Mouse (Mus musculus) CH12.LX (cell line): ENCODE measurements around the gene Erc1. TPM values are rescaled to one million over a fixed set of nuclear protein-coding genes. Genes with fewer than 3 reads are reported as not detected.

Experiments
- DNase-seq: peaks from one replicate; pipeline ENCODE4 v3.0.0-alpha.2; 2013; ENCODE audit errors: extremely low read depth
- H3K27ac ChIP-seq: 2 replicates; pipeline ENCODE4 v1.5.1; 2012; ENCODE audit warnings: low read depth, mild to moderate bottlenecking, control low read depth, moderate library complexity; ENCODE audit not compliant: insufficient read depth
- H3K27me3 ChIP-seq: replicated peaks from 2 replicates; pipeline ENCODE3; 2012; ENCODE audit warnings: inconsistent platforms
- H3K36me3 ChIP-seq, 2 experiments: replicated peaks in 1 of 2; 2 replicates each; pipeline versions ENCODE3 to v1.6.1; 2012; ENCODE audit warnings: inconsistent platforms in 1 of 2, low read length in 1 of 2, mild to moderate bottlenecking in 1 of 2, mixed read lengths in 1 of 2, moderate library complexity in 1 of 2; ENCODE audit not compliant: control insufficient read depth in 1 of 2, insufficient read depth in 1 of 2
- H3K4me1 ChIP-seq, 2 experiments: 2 replicates each; pipeline ENCODE4 v1.6.1; 2012; ENCODE audit warnings: inconsistent platforms in 1 of 2, moderate library complexity in 1 of 2; ENCODE audit not compliant: insufficient read depth in 2 of 2, control insufficient read depth in 1 of 2
- H3K4me2 ChIP-seq: 2 replicates; pipeline ENCODE4 v1.6.1; 2012; ENCODE audit warnings: low read depth, mild to moderate bottlenecking, control low read depth; ENCODE audit not compliant: poor library complexity, insufficient read depth, severe bottlenecking
- H3K4me3 ChIP-seq, 3 experiments: fragments of 150-350 bp in 1 of 3; sonication (generic) in 1 of 3; replicated peaks in 1 of 3; 2 replicates each; pipeline versions ENCODE3 to v1.5.1; 2011 to 2012; ENCODE audit warnings: low read depth in 2 of 3, low read length in 2 of 3, mild to moderate bottlenecking in 2 of 3, moderate library complexity in 2 of 3, control low read depth in 1 of 3, improper control_type of control experiment in 1 of 3, inconsistent platforms in 1 of 3, mixed read lengths in 1 of 3; ENCODE audit not compliant: poor library complexity in 1 of 3
- H3K79me2 ChIP-seq: replicated peaks from 2 replicates; pipeline ENCODE4 v1.6.1; 2012; ENCODE audit warnings: mild to moderate bottlenecking, moderate library complexity; ENCODE audit not compliant: control insufficient read depth, poor library complexity, insufficient read depth, severe bottlenecking; ENCODE audit errors: extremely low read depth
- H3K9ac ChIP-seq: 2 replicates; pipeline ENCODE4 v1.6.1; 2012; ENCODE audit warnings: low read depth, mild to moderate bottlenecking, control low read depth, moderate library complexity; ENCODE audit not compliant: insufficient read depth
- H3K9me3 ChIP-seq: replicated peaks from 2 replicates; pipeline ENCODE3; 2012; ENCODE audit warnings: low read length, inconsistent platforms, mixed read lengths
- BHLHE40 ChIP-seq: IDR thresholded peaks from 2 replicates; pipeline ENCODE4 v1.6.1; 2011; ENCODE audit warnings: mild to moderate bottlenecking, low read depth, low read length, improper control_type of control experiment
- CTCF ChIP-seq, 2 experiments: IDR thresholded peaks in 1 of 2; conservative IDR thresholded peaks in 1 of 2; 2 replicates each; pipeline ENCODE4 v1.5.1; 2011 to 2012; ENCODE audit warnings: low read depth in 2 of 2, low read length in 2 of 2, improper control_type of control experiment in 1 of 2, inconsistent platforms in 1 of 2, mild to moderate bottlenecking in 1 of 2, moderate library complexity in 1 of 2
- ELF1 ChIP-seq: IDR thresholded peaks from 2 replicates; pipeline ENCODE4 v1.6.1; 2014; ENCODE audit warnings: low read depth, mild to moderate bottlenecking, inconsistent platforms, low read length, improper control_type of control experiment
- HCFC1 ChIP-seq: IDR thresholded peaks from 2 replicates; pipeline ENCODE4 v1.6.1; 2012; ENCODE audit warnings: low read depth, mild to moderate bottlenecking, inconsistent platforms, low read length, improper control_type of control experiment
- IRF4 ChIP-seq: IDR thresholded peaks from 2 replicates; pipeline ENCODE4 v1.6.1; 2014; ENCODE audit warnings: low read depth, mild to moderate bottlenecking, inconsistent platforms, low read length, improper control_type of control experiment
- JUN ChIP-seq: IDR thresholded peaks from 2 replicates; pipeline ENCODE4 v1.6.1; 2011; ENCODE audit warnings: low read depth, mild to moderate bottlenecking, low read length, improper control_type of control experiment, moderate library complexity; ENCODE audit not compliant: insufficient read depth
- KAT2A ChIP-seq: IDR thresholded peaks from 2 replicates; pipeline ENCODE4 v1.6.1; 2012; ENCODE audit warnings: low read length, improper control_type of control experiment, inconsistent platforms; ENCODE audit not compliant: insufficient replicate concordance
- MAFK ChIP-seq: IDR thresholded peaks from 2 replicates; pipeline ENCODE4 v1.6.1; 2011; ENCODE audit warnings: low read length, improper control_type of control experiment; ENCODE audit not compliant: insufficient replicate concordance
- MAX ChIP-seq: IDR thresholded peaks from 2 replicates; pipeline ENCODE4 v1.6.1; 2011; ENCODE audit warnings: low read length, improper control_type of control experiment
- MAZ ChIP-seq: IDR thresholded peaks from 2 replicates; pipeline ENCODE4 v1.6.1; 2012; ENCODE audit warnings: low read depth, mild to moderate bottlenecking, inconsistent platforms, low read length, improper control_type of control experiment, moderate library complexity
- MXI1 ChIP-seq: IDR thresholded peaks from 2 replicates; pipeline ENCODE4 v1.6.1; 2011; ENCODE audit warnings: mild to moderate bottlenecking, low read depth, low read length, improper control_type of control experiment
- NELFE ChIP-seq: IDR thresholded peaks from 2 replicates; pipeline ENCODE4 v1.6.1; 2011; ENCODE audit warnings: low read depth, low read length, improper control_type of control experiment
- POLR2A ChIP-seq: IDR thresholded peaks from 2 replicates; pipeline ENCODE4 v1.6.1; 2011; ENCODE audit warnings: low read depth, mild to moderate bottlenecking, improper control_type of control experiment, low read length
- POLR2AphosphoS2 ChIP-seq: IDR thresholded peaks from 2 replicates; pipeline ENCODE4 v1.6.1; 2011; ENCODE audit warnings: low read depth, low read length, improper control_type of control experiment
- SIN3A ChIP-seq: IDR thresholded peaks from 2 replicates; pipeline ENCODE4 v1.6.1; 2012; ENCODE audit warnings: low read length, improper control_type of control experiment, inconsistent platforms
- TCF12 ChIP-seq: IDR thresholded peaks from 2 replicates; pipeline ENCODE4 v1.6.1; 2014; ENCODE audit warnings: low read depth, mild to moderate bottlenecking, inconsistent platforms, low read length, improper control_type of control experiment
- USF2 ChIP-seq: conservative IDR thresholded peaks from 2 replicates; pipeline ENCODE4 v1.6.1; 2011; ENCODE audit warnings: low read depth, low read length, improper control_type of control experiment
- ZC3H11A ChIP-seq: IDR thresholded peaks from 2 replicates; pipeline ENCODE4 v1.6.1; 2012; ENCODE audit warnings: low read depth, mild to moderate bottlenecking, inconsistent platforms, low read length, improper control_type of control experiment
- ZMIZ1 ChIP-seq: IDR thresholded peaks from 2 replicates; pipeline ENCODE4 v1.6.1; 2012; ENCODE audit warnings: low read depth, mild to moderate bottlenecking, inconsistent platforms, low read length, improper control_type of control experiment
- dilution Hi-C: fragments of 300-500 bp; cut with MboI; formaldehyde crosslinking; loops from 2 replicates; pipeline ENCODE4 v1.14.3; 2020; ENCODE audit warnings: low sequenced_read_pairs; ENCODE audit not compliant: extremely low pct_unique_long_range_greater_than_20kb, extremely low pct_ligation_motif_present
- in situ Hi-C: fragments of 300-500 bp; cut with MboI; formaldehyde crosslinking; loops from 3 replicates; pipeline ENCODE4 v1.14.3; 2019; ENCODE audit warnings: low sequenced_read_pairs, low pct_ligation_motif_present, low pct_unique_long_range_greater_than_20kb, mixed read lengths
- polyA plus RNA-seq: library from polyadenylated mRNA; unstranded; fragments of >175 nt; gene quantifications from 2 replicates; pipeline ENCODE4 v1.2.1, GENCODE M21; 2012; ENCODE audit warnings: low read depth; ENCODE audit not compliant: insufficient read length
- total RNA-seq, 2 experiments: library from RNA; depleted of rRNA; stranded (reverse); fragments of 300-350 nt in 1 of 2; fragments of >200 nt in 1 of 2; gene quantifications; 2 replicates each; pipeline ENCODE4 v1.2.3; 2012 to 2014

The Erc1 gene
- total and polyA plus RNA-seq, 3 experiments = 1.4 to 3.3 (median 2.5) TPM

DNA sequence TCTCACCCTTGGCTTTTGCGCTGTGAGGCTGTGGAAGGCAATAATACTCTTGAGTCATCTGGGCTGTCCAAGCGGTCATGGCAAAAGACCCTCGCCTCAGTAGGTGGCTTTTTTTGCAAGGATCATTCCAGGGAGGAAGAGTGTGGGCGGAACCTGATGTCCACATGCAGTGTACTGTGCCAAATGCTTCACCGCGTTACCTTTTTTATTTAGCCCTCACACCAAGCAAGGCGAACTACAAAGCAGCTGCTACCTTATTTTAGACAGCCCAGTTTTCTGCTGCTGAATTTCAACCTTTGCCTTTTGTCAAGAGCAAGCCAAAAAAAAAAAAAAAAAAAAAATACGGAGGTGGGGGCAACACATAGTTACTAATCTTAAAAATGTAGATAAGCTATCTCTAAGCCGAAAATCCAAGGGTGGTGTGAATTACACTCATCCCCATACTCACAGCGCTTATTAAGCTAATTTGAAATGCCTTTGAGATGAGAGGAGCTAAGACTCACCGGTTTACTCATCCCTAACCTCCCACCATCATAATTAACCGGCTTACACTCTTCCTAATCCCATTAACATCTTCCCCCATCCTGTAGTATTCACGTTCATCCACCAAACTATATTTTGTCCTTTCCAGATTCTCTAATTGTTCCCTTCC lies 855 bp upstream of the Erc1 start:
- H3K9me3 ChIP-seq = no peaks in the 10 kb centered on the region
- no peaks in the 10 kb centered on the region; the same call in 1 of the 2 replicates for H3K79me2 ChIP-seq
- TF ChIP-seq NELFE (no peak), ELF1 (0 out of 2 replicates have a peak, but pooled peaks have one; percentile 5), KAT2A (no peak), IRF4 (no peak), HCFC1 (no peak), CTCF (conservative IDR thresholded peaks at IDR 0.05 in 1 of 2, IDR thresholded peaks at IDR 0.05 in 1 of 2; ENCODE audit: low read depth in 2 of 2, low read length in 2 of 2) (no peak), ZC3H11A (no peak), MAFK (no peak), JUN (no peak), BHLHE40 (no peak), USF2 (no peak), MAX (no peak), ZMIZ1 (no peak), TCF12 (no peak), MAZ (no peak), POLR2A (no peak), MXI1 (peak; percentile 32; the same call in 1 of the 2 replicates)
- dilution Hi-C loops = no loop called here
- H3K27ac ChIP-seq = no peak overlapping the region
- H3K27me3 ChIP-seq = peaks cover 3% of the 10 kb centered on the region
- no peak for DNase-seq
- H3K36me3 ChIP-seq = no peaks in the 10 kb centered on the region
- in situ Hi-C loops = no loop called here
- H3K9ac ChIP-seq = peak overlapping the region; percentile 75
- peak overlapping the region; percentile 65 for H3K4me2 ChIP-seq
- peaks cover 0 to 9% of the 10 kb centered on the region in 2 experiments; a peak in 3 of 4 replicates for H3K4me1 ChIP-seq
- H3K4me3 ChIP-seq = peak overlapping the region; percentile 58 to 100 (median 79)

DNA sequence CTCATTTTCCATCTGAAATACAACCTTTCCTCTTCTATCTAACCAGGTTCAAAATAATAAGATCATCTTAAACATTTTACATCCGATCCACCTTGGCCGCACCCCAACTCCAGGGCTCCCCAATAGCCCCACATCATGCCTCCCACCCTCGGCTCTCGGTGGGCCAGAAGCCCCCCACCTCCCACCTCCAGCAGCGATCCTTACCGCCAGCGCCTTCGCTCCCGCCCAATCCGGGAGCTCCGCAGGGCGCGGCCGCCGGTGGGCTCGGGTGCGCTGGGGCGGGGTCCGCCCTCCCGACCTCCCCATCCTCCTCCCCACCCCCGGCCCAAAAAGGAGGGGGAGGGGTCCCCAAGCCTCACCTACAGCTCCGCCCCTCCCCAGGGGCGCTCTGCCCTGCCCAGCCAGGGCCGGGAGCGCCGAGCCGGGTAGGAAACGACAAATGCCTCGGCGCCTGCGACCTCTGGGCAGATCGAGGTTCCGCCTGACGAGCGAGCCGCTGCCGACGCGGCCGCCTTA lies 391 bp downstream of the Erc1 start:
- TF ChIP-seq SIN3A (0 out of 2 replicates have a peak, but pooled peaks have one; percentile 7), MXI1 (0 out of 2 replicates have a peak, but pooled peaks have one; percentile 13), POLR2AphosphoS2 (no peak), TCF12 (0 out of 2 replicates have a peak, but pooled peaks have one; percentile 10)
- in situ Hi-C loops = no loop called here
- peak overlapping the region; percentile 56 to 100 (median 79) for H3K4me3 ChIP-seq
- dilution Hi-C loops = no loop called here
- no peak for DNase-seq
- H3K9me3 ChIP-seq = no peaks in the 10 kb centered on the region
- peaks cover 3% of the 10 kb centered on the region for H3K27me3 ChIP-seq
- peak overlapping the region; percentile 75 for H3K9ac ChIP-seq
- H3K4me2 ChIP-seq = peak overlapping the region; percentile 77
- peaks cover 0 to 9% of the 10 kb centered on the region in 2 experiments; a peak in 3 of 4 replicates for H3K4me1 ChIP-seq
- no peak overlapping the region for H3K27ac ChIP-seq
- no peaks in the 10 kb centered on the region for H3K36me3 ChIP-seq
- H3K79me2 ChIP-seq = no peaks in the 10 kb centered on the region; the same call in 1 of the 2 replicates
